Mouse (Mus musculus): Measurements from ENCODE around the gene Ccdc88c.

Gene Ccdc88c

GRCm38 (mm10) chr12:100875960-100876359, 152.9 kb downstream of the Ccdc88c start:
- no peak for DNase-seq

DNA sequence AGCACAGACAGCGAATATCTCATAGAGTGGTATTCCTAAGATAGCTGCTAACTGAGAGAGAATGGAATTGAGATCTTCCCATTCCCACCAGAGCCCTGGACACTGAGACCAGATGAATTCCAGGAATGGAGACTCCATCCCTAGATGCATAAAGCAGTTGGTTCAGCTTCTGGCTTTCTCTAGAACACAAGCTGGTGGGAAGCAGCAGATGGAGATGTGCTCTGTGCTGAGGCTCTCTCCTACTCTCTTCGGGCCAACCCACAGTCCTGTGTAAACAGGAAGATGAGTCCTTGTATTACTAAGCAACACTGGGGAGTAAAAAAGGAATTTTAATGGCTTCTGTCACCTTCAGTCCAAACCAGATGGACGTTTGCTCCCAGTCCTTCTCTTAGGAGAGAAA, 153.3 kb downstream of the Ccdc88c start:
- no peak for DNase-seq

- no peak for DNase-seq
Measured at GRCm38 (mm10) chr12:100873612-100874011, 155.2 kb downstream of the Ccdc88c start.

- DNase-seq: no peak
Measured at GRCm38 (mm10) chr12:100871841-100872240, 157.0 kb downstream of the Ccdc88c start.

- no peak for DNase-seq
Measured at GRCm38 (mm10) chr12:100871234-100871633, 157.6 kb downstream of the Ccdc88c start.

DNA sequence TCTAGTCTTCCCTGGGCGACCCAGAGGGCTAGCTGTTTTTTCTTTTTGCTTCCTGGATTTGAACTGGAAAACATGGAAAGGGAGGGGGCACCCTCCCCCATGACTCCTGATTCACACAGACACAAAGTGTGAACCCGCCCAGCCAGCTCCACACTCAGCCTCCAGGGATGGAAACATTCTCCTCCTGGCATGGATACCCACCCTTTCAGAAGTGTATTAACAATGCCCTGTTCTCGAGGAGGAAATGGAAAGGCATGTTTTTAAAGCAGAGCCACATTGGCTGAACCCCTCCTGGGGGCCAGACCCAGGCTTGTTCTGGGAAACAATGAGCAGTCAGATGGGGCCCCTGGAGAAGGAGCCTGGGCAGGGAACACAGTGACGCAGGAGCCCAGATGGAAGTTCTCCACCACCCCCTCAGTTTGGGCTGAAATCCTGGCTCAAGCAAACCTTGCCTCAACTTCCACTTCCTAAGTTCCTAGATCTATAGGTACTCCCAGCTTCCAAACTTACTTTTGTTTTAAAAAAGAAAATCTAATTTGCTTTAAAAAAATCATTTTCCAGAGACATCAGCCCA, 160.7 kb downstream of the Ccdc88c start:
- DNase-seq: peak; percentile 47

DNA sequence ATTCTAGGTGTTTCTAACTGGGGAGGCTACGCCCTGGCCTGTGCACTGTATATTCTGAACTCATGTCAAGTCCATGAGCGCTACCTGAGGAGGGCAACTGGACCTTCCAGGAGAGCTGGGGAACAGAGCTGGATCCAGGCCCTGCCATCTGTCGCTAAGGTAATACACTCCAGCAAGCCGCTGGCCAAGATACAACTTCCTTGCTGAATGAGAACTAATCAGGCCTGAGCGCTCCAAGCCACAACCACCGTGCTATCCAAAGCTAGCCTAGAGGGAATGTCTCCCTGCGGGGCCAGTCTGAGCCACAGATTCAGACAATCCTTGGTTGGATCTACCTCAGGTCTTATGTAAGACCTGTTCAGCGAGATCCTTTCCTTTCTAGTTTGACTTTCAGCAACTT, 161.8 kb downstream of the Ccdc88c start:
- peak; percentile 98 for DNase-seq

- DNase-seq: no peak
Measured at GRCm38 (mm10) chr12:100865509-100866078, 163.3 kb downstream of the Ccdc88c start.

DNA sequence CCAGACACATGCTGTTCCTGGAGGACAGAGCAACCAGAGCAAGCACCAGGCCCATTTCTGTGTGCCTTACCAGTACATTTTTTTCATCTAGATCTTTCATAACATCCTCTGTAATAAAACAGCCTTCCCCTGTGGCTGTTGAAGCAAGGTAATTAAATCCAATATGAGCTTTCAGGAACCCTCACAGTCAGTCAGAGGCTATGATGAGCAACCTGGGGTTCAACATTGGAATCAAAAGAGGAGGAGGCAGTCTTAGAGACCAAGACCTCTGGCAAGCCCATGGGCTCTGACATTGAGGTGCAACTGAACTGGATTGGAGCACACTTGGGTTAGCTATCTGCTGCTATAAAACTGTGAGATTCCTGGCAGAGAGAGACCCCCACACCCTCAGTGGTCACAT, 163.8 kb downstream of the Ccdc88c start:
- DNase-seq: no peak

DNA sequence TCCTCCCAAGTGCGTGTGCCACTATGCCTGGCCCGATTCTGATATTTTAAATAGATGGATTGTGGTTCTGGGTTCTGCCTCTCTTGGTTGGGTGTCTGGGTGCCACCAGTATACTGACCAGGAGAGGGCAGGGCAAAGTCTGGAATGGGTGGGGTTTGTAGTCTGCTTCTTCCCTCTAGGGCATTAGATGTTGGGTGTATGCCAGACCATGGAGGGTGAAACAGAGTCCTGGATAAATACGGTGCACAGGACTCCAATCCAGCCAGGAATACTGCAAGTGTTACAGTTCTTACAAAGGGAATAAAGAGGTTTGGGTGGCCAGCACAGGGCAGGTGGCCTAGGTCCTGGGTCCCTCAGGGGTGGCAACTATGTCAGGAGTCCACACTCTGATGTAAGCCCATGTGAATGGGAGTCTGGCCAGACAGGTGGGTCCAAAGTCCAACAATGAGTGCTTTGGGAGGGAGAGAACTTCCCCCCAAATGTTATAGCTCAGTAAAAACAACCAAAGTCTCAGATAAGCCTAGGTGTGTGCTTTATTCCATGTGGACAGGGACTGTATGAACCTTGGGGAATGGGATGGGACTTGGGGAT, 165.9 kb downstream of the Ccdc88c start:
- no peak for DNase-seq

- DNase-seq: no peak
Measured at GRCm38 (mm10) chr12:100862272-100862671, 166.6 kb downstream of the Ccdc88c start.

All from cerebellum, adult 9-10 months (tissue).